ENCODE assay signal across 8 mouse cellular contexts in the genomic region with DNA sequence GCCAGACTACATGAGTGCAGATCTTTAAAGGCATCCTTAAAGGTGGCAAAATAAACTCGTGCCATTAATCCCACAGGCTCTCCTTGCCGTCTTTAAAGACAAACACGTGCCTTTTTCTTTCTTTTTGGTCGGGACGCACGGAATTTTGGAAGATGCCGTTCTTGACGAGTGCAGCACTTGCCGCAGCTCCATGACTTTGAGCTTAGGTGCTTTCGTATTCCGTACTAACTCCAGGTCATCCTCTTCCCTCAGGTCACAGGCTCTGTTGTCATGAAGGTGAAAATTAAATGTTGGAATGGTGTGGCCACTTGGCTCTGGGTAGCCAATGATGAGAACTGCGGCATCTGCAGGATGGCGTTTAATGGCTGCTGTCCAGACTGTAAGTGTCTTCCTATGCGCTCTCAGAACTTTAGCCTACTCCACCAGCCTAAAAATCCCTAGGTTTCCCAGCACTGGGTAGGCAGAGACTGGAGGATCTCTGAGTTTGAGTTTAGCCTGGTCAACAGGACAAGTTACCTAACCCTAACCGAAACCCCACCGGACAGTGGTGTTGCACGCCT. TPM values are rescaled to one million over a fixed set of nuclear protein-coding genes. Genes with fewer than 3 reads are reported as not detected.
DNase-seq lines count a peak whose midpoint lies in the region; ATAC-seq and TF ChIP-seq lines count a peak whose summit lies in the region.

No protein-coding gene starts in this region.

- ATAC-seq in embryonic facial prominence, embryonic 14.5 days (ENCODE audit: low read depth) = no peak
- ATAC-seq in intestine, embryonic 14.5 days (replicated peaks; ENCODE audit: low FRiP score, low TSS enrichment, low read depth) = no peak
- ATAC-seq in neural tube, embryonic 13.5 days (ENCODE audit: low read depth) = no peak

- no peak for DNase-seq in liver, adult 2 months (ENCODE audit: extremely low read depth, low read depth, low spot score)
- no peak for DNase-seq in liver
- no peak for DNase-seq in embryonic facial prominence, embryonic 14.5 days (ENCODE audit: low spot score)
- peak; percentile 63 for DNase-seq in intestine, embryonic 14.5 days (ENCODE audit: low spot score)
- DNase-seq in thymus, postnatal 4 days = no peak
- no peak for DNase-seq in layer of hippocampus, adult 9-11 months
- DNase-seq in right cerebral cortex, postnatal 25 days = no peak

- peak overlapping the region; percentile 95 for H3K4me2 ChIP-seq in embryonic facial prominence, embryonic 14.5 days (ENCODE audit: low read depth, low read length)
- H3K4me2 ChIP-seq in intestine, embryonic 14.5 days (ENCODE audit: low read length) = peak overlapping the region; percentile 88
- peak overlapping the region; percentile 99 for H3K4me2 ChIP-seq in neural tube, embryonic 13.5 days

- no peak for TF ChIP-seq POLR2A in liver, adult 2 months (IDR thresholded peaks at IDR 0.05; ENCODE audit: extremely low read depth, insufficient read depth, low read length)

- H3K4me1 ChIP-seq in liver, adult 2 months (ENCODE audit: control insufficient read depth, insufficient read depth, low read length) = peaks cover 11% of the 10 kb centered on the region
- peaks cover 10% of the 10 kb centered on the region for H3K4me1 ChIP-seq in embryonic facial prominence, embryonic 14.5 days (ENCODE audit: control insufficient read depth, insufficient read depth, low read length)
- peaks cover 20% of the 10 kb centered on the region for H3K4me1 ChIP-seq in intestine, embryonic 14.5 days (replicated peaks; ENCODE audit: control insufficient read depth, insufficient read depth, low read length)
- peaks cover 34% of the 10 kb centered on the region for H3K4me1 ChIP-seq in neural tube, embryonic 13.5 days (replicated peaks)

- H3K36me3 ChIP-seq in liver, adult 2 months (ENCODE audit: control insufficient read depth, insufficient read depth, low read length) = peaks cover 15% of the 10 kb centered on the region
- H3K36me3 ChIP-seq in embryonic facial prominence, embryonic 14.5 days (ENCODE audit: control insufficient read depth, insufficient read depth, low read length) = peaks cover 70% of the 10 kb centered on the region
- peaks cover 64% of the 10 kb centered on the region for H3K36me3 ChIP-seq in intestine, embryonic 14.5 days (ENCODE audit: control insufficient read depth, insufficient read depth, low read length)
- peaks cover 62% of the 10 kb centered on the region for H3K36me3 ChIP-seq in neural tube, embryonic 13.5 days

- no peak overlapping the region for H3K27ac ChIP-seq in liver, adult 2 months (replicated peaks; ENCODE audit: insufficient read depth, low read depth, low read length)
- H3K27ac ChIP-seq in embryonic facial prominence, embryonic 14.5 days (replicated peaks; ENCODE audit: low read depth, low read length) = peak overlapping the region; percentile 94
- H3K27ac ChIP-seq in intestine, embryonic 14.5 days (ENCODE audit: low read depth) = peak overlapping the region; percentile 81
- peak overlapping the region; percentile 93 for H3K27ac ChIP-seq in neural tube, embryonic 13.5 days (replicated peaks)

- peaks cover 13% of the 10 kb centered on the region; the same call in 1 of the 2 replicates for H3K79me2 ChIP-seq in liver, adult 2 months (ENCODE audit: control insufficient read depth, insufficient read depth, low read length)

- no peaks in the 10 kb centered on the region for H3K27me3 ChIP-seq in liver, adult 2 months (ENCODE audit: control insufficient read depth, insufficient read depth, low read length)
- no peaks in the 10 kb centered on the region for H3K27me3 ChIP-seq in embryonic facial prominence, embryonic 14.5 days (replicated peaks; ENCODE audit: control insufficient read depth, insufficient read depth, low read length)
- H3K27me3 ChIP-seq in intestine, embryonic 14.5 days (replicated peaks; ENCODE audit: control insufficient read depth, insufficient read depth, low read length) = no peaks in the 10 kb centered on the region
- no peaks in the 10 kb centered on the region for H3K27me3 ChIP-seq in neural tube, embryonic 13.5 days

- no peaks in the 10 kb centered on the region for H3K9me3 ChIP-seq in embryonic facial prominence, embryonic 14.5 days (ENCODE audit: control insufficient read depth, low read length)
- no peaks in the 10 kb centered on the region for H3K9me3 ChIP-seq in intestine, embryonic 14.5 days (ENCODE audit: control insufficient read depth, low read length)
- H3K9me3 ChIP-seq in neural tube, embryonic 13.5 days = no peaks in the 10 kb centered on the region

- WGBS in liver, adult 2 months = 54% methylated on average over 17 of the region's 17 CpGs
- 45% methylated on average over 17 of the region's 17 CpGs for WGBS in embryonic facial prominence, embryonic 14.5 days
- WGBS in intestine, embryonic 14.5 days = 46% methylated on average over 17 of the region's 17 CpGs
- WGBS in neural tube, embryonic 13.5 days = 48% methylated on average over 17 of the region's 17 CpGs

- H3K9ac ChIP-seq in liver, adult 2 months (ENCODE audit: low read depth, low read length) = no peak overlapping the region
- peak overlapping the region; percentile 100 for H3K9ac ChIP-seq in embryonic facial prominence, embryonic 14.5 days (ENCODE audit: low read depth, low read length)
- H3K9ac ChIP-seq in intestine, embryonic 14.5 days (ENCODE audit: low read length) = peak overlapping the region; percentile 63
- peak overlapping the region; percentile 98 for H3K9ac ChIP-seq in neural tube, embryonic 13.5 days

- H3K4me3 ChIP-seq in liver, adult 2 months (ENCODE audit: insufficient read depth, low read depth, low read length) = peak overlapping the region; percentile 46; the same call in 1 of the 2 replicates
- H3K4me3 ChIP-seq in embryonic facial prominence, embryonic 14.5 days (ENCODE audit: low read depth, low read length) = peak overlapping the region; percentile 100
- peak overlapping the region; percentile 98 for H3K4me3 ChIP-seq in intestine, embryonic 14.5 days (ENCODE audit: low read depth, low read length)
- peak overlapping the region; percentile 99 for H3K4me3 ChIP-seq in neural tube, embryonic 13.5 days

- TF ChIP-seq CTCF in liver, adult 2 months (IDR thresholded peaks at IDR 0.05; ENCODE audit: low read depth, low read length) = no peak

RNA-seq across cellular contexts. Expression of gene Anapc11, which starts 0.8 kb away (rescaled TPM):
- 8.9 and 12.8 TPM in 2 replicates for total RNA-seq in liver, adult 2 months (2014; rRNA removed)
- polyA plus RNA-seq in liver, adult 2 months (2012; rRNA removed) = 57.0 and 59.4 TPM in 2 replicates
- 238 and 242 TPM in 2 replicates for polyA plus RNA-seq in embryonic facial prominence, embryonic 14.5 days (2014; fragmentation: Nextera tagmentation; extraction: Ambion mirVana)
- 244 TPM in 2 replicates for polyA plus RNA-seq in intestine, embryonic 14.5 days (2014; fragmentation: Nextera tagmentation; extraction: Ambion mirVana)
- 175 and 192 TPM in 2 replicates for polyA plus RNA-seq in neural tube, embryonic 13.5 days (2015; fragmentation: Nextera tagmentation; extraction: Ambion mirVana)

RNA-seq across cellular contexts. Expression of gene Alyref, which starts 0.9 kb away (rescaled TPM):
- 33.8 and 34.5 TPM in 2 replicates for total RNA-seq in liver, adult 2 months (2014; rRNA removed)
- 12.6 and 12.9 TPM in 2 replicates for polyA plus RNA-seq in liver, adult 2 months (2012; rRNA removed)
- polyA plus RNA-seq in embryonic facial prominence, embryonic 14.5 days (2014; fragmentation: Nextera tagmentation; extraction: Ambion mirVana) = 406 and 433 TPM in 2 replicates
- polyA plus RNA-seq in intestine, embryonic 14.5 days (2014; fragmentation: Nextera tagmentation; extraction: Ambion mirVana) = 387 and 448 TPM in 2 replicates
- polyA plus RNA-seq in neural tube, embryonic 13.5 days (2015; fragmentation: Nextera tagmentation; extraction: Ambion mirVana) = 292 and 326 TPM in 2 replicates

RNA-seq across cellular contexts. Expression of gene Npb, which starts 9.2 kb away (rescaled TPM):
- total RNA-seq in liver, adult 2 months (2014; rRNA removed) = not detected in 2 replicates
- 2.0 and 2.7 TPM in 2 replicates for polyA plus RNA-seq in liver, adult 2 months (2012; rRNA removed)
- polyA plus RNA-seq in embryonic facial prominence, embryonic 14.5 days (2014; fragmentation: Nextera tagmentation; extraction: Ambion mirVana) = 1.3 and 1.8 TPM in 2 replicates
- 3.5 and 4.4 TPM in 2 replicates for polyA plus RNA-seq in intestine, embryonic 14.5 days (2014; fragmentation: Nextera tagmentation; extraction: Ambion mirVana)
- 0.81 TPM in 1 of 2 replicates, not detected in the other for polyA plus RNA-seq in neural tube, embryonic 13.5 days (2015; fragmentation: Nextera tagmentation; extraction: Ambion mirVana)

RNA-seq across cellular contexts. Expression of gene Arhgdia, which starts 17.6 kb away (rescaled TPM):
- 14.9 and 22.3 TPM in 2 replicates for total RNA-seq in liver, adult 2 months (2014; rRNA removed)
- 142 and 188 TPM in 2 replicates for polyA plus RNA-seq in liver, adult 2 months (2012; rRNA removed)
- 558 and 609 TPM in 2 replicates for polyA plus RNA-seq in embryonic facial prominence, embryonic 14.5 days (2014; fragmentation: Nextera tagmentation; extraction: Ambion mirVana)
- 627 and 633 TPM in 2 replicates for polyA plus RNA-seq in intestine, embryonic 14.5 days (2014; fragmentation: Nextera tagmentation; extraction: Ambion mirVana)
- polyA plus RNA-seq in neural tube, embryonic 13.5 days (2015; fragmentation: Nextera tagmentation; extraction: Ambion mirVana) = 529 and 543 TPM in 2 replicates

RNA-seq across cellular contexts. Expression of gene Pcyt2, which starts 18.7 kb away (rescaled TPM):
- 494 and 540 TPM in 2 replicates for total RNA-seq in liver, adult 2 months (2014; rRNA removed)
- 1,294 and 1,652 TPM in 2 replicates for polyA plus RNA-seq in liver, adult 2 months (2012; rRNA removed)
- 88.8 and 97.5 TPM in 2 replicates for polyA plus RNA-seq in embryonic facial prominence, embryonic 14.5 days (2014; fragmentation: Nextera tagmentation; extraction: Ambion mirVana)
- 157 and 179 TPM in 2 replicates for polyA plus RNA-seq in intestine, embryonic 14.5 days (2014; fragmentation: Nextera tagmentation; extraction: Ambion mirVana)
- 167 and 175 TPM in 2 replicates for polyA plus RNA-seq in neural tube, embryonic 13.5 days (2015; fragmentation: Nextera tagmentation; extraction: Ambion mirVana)

Comparison
In these comparisons a context has a peak if more than half of its experiments do, and no peak if none do; other contexts are left out.
1. H3K4me3 ChIP-seq: peak in every context shown above with its lines; median percentile 100 in embryonic facial prominence, embryonic 14.5 days; 99 in neural tube, embryonic 13.5 days; 98 in intestine, embryonic 14.5 days; 46 in liver, adult 2 months.
2. RNA of gene Alyref, which starts 0.9 kb away (polyA plus RNA-seq): 387 to 448 TPM in intestine, embryonic 14.5 days, 406 to 433 TPM in embryonic facial prominence, embryonic 14.5 days and 292 to 326 TPM in neural tube, embryonic 13.5 days; 12.6 to 12.9 TPM in liver, adult 2 months; every median in the first group is over 10 times any median in the second.
3. Peak in every context shown above with its lines, with median percentiles within 50 percentile points of each other: H3K4me2 ChIP-seq.